Mouse (Mus musculus) kidney, adult 11 months (tissue): ENCODE data around the gene Ncbp3.

Experiments
- DNase-seq: peaks from one replicate; pipeline ENCODE4 v3.0.0; 2022

The Ncbp3 gene

DNA sequence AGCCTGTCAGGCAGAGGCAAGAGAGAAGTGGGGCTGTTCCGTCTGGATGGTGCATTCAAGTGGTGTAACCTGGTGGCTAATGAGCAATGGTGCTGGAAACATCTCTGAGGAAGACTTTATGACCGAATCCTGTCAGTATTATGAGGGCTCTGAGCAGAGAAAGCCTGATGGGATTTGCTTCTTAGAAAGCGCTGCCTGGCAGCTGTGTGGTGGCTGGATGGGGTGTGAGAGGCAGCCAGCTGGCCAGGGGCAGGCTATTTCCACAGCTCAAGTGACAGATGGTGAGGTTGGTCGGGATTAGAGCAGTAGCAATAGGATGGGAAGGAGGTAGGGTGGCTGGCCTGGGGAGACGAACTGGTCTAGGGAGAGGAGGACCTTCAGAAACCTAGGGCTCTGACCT, 16.0 kb upstream of the Ncbp3 start:
- DNase-seq = no peak

DNA sequence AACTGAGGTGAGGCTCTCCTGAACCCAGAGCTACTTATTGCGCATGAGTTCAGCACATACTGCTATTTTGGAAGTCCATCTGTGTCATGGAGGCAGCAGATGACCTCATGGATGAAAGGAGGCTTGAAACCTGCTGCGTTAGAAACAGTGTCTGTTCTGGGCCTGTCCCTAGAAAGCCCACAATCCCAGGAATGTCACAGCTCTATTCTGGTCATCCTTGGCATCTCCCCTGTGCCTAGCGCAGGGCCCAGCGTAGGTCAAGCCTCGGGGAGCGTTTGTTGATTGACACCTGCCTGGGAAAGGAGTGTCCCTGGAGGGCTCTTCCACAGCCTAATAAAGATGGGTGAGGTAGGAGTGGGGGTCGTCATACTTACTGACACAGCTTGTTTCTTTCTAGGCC, 11.5 kb upstream of the Ncbp3 start:
- DNase-seq = no peak

DNA sequence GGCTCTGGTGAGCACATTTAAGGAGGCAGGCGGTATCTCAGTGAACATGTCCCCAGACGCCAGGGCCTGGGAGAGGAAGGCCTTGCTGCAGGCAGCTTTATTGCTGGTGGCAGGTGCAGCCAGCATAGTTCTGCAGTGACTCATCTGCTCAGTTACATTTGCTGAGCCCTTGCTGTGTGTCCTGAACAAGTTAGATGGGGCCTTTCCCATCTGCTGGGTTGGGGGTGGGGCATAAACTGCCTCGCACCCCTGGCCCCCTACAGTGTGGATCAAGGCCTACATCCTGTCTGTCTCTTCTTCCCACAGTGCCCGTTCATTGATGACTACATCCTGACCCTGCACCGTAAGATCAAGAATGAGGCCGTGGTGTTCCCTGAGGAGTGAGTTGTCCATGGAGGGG, 10.7 kb upstream of the Ncbp3 start:
- DNase-seq = no peak

DNA sequence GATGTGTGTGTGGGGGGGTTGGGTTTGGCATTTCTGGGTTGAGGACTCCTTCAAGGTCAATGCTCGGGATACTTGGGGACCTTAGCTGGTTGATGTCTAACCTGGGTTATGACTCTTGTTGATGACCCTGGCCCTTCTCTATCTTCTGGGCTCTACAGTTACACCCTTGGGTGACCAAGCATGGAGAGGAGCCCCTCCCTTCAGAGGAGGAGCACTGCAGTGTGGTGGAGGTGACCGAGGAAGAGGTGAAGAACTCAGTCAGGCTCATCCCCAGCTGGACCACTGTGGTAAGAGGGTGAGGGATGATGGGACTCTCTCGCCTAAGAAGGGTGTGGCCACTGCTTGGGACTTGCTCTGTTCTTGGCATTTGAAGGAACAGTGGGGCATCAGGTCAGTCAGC, 9.9 kb upstream of the Ncbp3 start:
- DNase-seq = peak; percentile 39

DNA sequence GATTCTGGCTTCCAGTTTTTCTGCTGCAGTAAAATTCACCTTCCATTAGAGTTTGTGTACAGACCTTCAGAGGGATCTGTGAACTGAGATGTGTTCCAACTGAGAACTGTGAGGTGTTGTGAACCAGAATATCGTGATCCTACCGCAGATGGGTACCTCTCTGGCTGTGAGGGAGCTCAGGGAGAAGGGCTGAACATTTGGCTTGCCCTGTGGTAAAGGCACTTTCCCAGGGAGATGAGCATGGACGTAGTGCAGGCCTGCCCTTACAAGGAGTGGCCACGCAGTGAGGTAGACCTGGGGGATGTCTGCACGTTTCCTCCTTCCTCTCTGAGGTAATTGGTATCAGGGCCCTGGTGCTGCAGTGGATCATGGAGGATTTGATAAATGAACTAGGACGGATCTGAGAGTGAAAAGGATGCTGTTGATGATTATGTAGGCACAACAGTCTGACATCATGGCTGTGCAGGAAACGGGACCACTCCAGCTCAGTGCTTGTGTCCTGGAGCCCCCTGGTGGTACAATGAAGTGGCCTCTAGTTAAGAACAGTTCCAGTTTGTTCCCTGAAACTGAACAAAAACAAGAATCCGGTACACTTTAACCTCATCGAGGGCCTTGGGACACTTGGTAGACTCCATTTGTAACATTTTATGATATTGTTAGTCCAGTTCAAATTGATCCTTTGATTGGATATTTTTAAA, 8.3 kb upstream of the Ncbp3 start:
- DNase-seq = no peak

DNA sequence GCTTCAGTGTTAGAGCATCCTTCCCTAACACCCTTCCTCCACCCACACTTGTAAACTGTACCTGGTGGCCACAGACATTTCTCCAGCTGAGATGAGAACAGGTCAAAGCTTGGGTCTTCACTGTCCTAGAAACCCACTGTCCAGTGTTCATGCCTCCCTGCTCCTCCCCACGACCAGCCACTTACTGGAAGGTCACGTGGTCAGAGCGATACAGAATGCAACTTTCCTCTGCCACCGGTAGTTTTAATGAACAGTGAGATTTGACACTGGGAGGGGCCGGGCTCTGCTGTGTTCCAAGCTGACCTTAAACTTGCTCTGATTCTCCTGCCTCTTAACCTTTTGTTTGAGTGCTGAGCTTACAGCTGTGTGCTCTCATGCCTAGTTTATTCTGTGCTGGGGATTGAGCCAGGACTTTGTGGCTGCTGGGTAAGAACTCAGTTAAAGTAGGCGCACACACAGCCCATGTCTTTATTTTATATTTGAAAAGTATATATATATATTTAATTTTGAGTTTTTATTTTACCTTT, 3.3 kb upstream of the Ncbp3 start:
- no peak for DNase-seq

DNA sequence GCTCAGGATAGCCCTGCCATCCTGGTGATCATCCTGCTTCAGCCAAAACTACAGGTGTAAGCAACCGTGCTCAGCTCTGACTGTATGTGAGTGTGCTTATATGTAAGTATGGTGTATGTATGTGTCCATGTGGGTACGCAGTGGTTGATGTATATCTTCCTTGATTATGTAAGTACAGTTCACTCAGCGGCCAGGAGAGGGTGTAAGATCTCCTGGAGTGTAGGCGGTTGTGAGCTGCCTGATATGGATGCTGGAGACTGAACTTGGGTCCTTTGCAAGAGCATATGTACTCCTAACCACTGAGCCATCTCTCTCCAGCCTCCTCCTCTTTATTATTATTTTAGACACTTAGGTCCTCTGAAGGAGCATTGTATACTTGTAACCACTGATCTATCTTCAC, 2.8 kb upstream of the Ncbp3 start:
- no peak for DNase-seq

DNA sequence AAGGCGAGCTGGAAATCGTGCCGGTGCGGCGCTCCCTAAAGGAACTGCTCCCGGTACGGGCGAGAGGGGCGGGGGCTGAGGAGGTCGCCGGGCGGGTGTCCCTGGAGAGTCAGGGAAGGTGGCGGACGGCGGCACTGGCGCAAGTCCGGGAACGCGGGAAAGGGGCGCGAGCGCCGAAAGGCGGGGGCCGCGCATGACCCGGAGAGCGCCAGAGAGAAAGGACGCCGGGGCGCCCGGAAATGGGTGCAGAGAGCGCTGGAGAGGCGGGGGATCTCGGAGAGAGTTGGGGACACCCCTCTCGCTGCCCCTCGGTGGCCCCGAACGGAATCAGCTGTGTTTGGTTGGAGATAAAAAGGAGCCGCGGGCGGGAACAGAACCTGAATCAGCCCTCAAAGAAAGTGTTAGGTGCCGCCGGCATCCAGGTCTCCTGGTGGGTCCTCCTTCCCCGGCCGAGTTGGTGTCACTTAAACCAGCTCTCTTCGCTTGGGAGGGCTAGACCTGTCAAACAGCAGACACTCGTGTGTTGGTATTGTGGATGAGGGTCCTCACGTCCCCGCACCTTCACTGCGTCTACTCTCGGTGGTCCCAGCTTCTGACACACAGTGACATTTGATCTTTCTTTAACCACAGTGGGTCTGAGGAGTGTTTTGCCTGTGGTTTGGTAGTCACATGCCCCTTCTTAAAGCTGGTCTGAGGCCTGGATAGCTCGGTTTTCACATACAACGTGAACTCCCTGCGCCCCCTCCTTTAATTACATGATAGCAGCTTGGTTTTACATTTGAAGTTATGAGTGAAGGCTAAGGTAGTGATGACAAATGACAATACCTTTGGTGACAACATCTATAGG, 670 bp downstream of the Ncbp3 start:
- DNase-seq = no peak

DNA sequence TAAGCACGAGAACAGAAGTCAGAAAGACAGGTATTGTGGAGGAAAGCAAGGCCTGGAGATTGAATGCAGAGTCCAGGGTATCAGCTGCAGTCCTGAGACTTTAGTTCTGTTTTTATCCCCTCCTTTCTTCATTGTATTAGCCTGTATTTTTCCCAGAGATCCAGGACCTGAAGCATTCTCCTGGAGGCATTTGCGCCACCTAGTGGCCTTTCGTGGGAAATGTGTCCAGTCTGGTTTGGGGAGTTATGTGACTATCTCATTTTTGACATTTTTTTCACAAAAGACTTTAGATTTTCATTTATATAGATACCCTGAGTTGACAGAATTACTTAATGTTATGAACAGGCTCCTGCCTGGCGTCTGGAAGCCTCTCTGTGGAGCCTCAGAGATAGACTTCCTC, 1.8 kb downstream of the Ncbp3 start:
- peak; percentile 50 for DNase-seq

DNA sequence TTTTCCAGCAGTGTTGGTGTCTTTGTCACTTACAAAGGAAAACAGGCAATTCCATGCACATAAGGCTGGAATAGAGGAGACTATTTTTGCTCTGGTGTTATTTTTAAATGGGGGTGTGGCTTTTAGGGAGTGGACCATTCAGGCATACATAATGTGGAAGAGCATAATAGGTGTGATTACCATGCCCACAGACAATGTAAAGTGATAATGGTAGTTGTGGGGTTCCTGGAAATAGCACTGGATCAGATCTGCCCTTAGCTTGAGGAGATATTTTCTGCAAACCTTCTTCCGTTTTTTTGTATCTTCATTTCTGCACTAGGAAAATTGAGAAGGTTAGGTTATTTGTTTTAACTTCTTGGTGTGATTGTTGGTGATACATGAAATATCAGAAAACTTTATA, 5.2 kb downstream of the Ncbp3 start:
- DNase-seq = no peak

DNA sequence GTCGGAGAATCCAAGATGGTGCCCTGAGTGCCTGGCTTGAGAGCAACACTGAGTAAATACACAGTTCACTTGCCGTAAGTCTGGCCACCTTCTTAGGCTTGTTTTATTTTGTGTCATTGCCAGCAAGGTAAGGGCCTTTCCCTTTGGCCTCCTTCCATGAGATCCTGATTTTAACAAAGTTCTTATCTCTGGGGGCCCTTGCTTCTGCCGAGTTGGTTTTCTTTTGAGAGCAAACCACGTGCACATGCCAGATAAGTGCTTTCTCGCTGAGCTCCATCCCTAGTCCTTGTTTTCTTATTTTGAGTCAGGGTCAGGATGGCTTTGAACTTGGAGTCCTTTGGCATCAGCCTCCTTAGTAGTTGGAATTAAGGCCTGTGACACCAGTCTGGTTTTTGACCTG, 10.1 kb downstream of the Ncbp3 start:
- DNase-seq = no peak

DNA sequence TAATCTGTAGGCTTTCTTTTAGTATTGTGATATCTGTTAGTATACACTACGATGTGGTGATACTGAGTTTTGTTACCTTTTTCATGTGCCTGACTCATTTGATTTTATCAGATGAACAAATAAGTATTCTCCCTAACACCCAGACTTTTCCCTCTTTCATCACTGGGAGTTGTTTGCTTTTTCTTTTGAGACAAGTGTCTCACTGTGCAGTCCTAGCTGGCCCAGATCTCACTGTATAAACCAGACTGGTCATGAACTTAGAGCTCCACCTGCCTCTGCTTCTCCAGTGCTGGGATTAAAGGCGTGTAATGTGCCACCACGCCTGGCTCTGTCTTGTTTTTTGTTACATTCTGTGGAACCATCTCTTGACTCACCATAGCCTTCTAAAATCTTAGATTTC, 12.0 kb downstream of the Ncbp3 start:
- no peak for DNase-seq

DNA sequence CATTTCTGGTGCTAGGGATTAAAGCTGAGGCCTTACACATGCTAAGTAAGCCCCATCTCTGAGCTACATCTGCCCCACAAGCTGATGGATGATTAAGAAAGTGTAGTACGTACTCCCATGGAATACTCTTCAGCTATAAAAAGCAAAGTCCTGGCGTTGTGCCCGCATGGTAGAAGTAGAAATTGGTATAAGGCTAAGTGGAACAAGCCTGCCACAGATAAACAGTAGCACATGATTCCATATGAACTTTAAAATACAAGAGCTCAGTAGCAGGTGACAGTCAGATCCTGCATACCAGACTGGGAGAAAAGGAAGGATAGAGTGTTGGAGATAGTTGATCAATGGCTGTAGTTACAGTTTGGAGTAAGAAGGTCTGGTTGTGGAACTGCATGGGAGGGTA, 13.8 kb downstream of the Ncbp3 start:
- no peak for DNase-seq

DNA sequence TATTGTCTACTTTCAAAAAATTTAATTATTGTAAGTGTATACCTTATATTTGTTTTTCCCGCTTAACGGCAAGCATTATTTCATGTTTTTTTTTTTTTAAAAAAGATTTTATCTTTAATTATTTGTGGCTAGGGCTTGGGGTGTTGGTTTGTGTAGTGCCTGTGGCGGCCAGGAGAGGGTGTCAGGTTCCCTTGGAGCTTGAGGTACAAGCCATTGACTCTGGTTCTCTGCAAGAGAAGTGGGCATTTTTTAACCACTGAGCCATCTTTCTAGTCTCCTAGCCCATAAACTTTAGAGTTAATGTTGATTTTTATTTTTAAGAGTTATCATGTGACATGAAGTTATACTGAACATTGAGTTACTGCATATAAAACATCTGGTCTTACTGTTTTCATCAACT, 24.3 kb downstream of the Ncbp3 start:
- no peak for DNase-seq

DNA sequence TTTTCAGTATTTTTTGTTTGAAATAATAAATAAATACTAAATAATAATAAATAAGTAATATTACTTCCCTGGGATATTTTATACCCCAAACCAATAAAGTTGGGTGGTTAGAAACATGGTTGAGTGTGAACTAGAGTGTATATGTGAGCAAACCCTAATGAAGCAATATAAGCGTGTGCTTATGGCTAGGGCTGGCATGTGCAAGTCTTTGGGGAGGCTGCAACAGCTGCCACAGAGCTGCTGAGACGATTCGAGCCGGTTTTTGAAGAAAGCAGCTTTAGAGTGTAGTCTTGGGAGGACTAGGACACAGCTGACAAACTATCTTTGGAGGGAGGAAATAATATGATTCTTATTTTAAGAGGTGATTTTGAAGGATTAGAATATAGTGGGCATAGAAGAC, 28.7 kb downstream of the Ncbp3 start:
- DNase-seq = no peak

DNA sequence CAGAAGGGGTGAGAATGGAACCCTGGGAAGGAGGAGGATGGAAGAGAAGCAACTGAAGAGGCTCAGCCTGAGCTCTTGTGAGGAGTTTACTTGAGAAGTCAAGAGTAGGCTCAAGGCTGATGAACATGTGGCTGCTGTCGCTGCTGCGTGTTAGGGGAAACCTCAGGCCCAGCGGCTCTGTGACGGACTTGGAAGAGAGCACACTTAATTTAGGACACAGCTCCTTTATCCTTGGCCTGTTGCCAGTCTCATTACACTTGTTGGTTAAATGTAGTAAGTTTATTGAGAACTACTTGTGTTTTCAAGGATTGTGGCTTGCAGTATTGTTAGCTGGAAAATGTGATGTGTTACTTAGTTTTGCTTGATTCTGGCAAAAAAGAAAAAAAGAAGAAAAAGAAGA, 29.1 kb downstream of the Ncbp3 start:
- DNase-seq = no peak

DNA sequence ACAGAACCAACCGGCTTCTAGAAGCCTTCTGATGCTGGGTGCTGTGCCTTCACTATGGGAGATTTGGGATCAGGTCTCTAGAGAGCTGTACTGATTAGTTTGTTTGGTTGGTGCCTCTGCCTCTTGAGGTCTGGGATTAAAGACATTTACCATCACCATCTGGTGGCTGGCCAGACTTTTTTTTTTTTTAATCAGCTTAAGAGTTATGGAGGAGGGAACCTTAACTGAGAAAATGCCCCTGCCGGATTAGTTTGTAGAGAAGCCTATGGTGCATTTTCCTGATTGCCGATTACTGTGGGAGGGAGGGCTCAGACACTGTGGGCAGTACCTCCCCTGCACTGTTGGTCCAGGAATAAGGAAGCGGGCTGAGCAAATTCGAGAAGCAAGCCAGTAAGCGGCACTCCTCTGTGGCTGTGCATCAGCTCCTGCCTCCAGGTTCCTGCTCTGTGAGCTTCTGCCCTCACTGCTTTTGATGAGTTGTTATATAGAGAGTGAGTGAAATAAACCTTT, 29.7 kb downstream of the Ncbp3 start:
- DNase-seq = no peak

DNA sequence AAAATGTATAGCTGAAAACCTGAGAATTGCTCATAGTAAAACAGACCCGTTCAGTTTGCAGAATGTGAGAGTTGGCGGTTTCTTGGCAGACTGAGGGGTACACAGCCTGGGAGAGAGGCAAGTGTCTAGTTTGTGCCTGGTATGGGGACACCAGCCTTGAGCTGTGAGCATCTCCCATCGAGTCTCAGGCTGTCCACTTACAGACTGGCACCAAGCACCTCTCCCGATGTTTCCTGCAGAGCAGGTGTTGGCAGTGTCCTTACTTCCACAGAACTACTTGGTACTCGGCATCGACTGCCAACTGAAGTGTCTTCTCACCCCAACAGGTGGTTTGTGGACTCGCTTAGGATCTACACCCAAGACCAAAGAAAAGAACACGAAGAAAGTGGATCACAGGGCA, 31.0 kb downstream of the Ncbp3 start:
- no peak for DNase-seq

DNA sequence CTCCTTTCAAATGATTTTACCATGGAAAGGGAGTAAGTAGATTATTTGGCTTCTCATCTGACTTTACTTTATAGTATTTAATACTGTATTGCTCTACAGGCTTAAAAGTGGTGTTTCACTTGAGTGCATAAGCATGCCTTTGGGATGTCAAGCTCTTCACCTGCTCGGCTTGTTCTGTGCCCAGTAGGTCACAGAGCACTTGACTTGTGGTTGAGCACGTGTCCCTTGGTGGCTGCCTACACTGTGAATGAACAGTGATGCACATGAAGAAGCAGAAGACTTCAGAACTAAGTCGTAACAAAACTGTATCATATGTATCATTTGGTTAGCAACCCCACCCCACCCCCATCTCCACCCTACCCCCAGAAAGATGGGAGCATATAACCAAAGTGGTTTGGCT, 32.7 kb downstream of the Ncbp3 start:
- DNase-seq = peak; percentile 51

DNA sequence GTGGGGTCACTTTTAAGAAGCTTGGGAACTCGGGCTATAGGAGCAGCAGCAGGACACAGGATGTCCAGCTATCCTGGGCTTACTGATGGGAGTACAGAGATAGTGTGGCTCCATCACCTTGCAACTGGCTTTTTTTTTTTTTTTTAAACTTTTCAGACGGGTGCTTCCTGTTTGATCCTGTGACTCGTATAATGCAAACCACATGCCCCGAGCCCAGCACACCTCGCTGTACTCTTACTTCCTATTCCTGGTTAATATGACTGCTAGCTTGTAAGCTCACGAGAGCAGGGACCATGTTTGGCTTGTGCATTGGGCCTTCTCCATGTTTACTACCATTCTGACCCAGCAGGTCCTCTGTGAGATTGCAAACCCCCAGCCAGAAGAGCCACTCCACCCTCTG, 36.7 kb downstream of the Ncbp3 start:
- DNase-seq = no peak

DNA sequence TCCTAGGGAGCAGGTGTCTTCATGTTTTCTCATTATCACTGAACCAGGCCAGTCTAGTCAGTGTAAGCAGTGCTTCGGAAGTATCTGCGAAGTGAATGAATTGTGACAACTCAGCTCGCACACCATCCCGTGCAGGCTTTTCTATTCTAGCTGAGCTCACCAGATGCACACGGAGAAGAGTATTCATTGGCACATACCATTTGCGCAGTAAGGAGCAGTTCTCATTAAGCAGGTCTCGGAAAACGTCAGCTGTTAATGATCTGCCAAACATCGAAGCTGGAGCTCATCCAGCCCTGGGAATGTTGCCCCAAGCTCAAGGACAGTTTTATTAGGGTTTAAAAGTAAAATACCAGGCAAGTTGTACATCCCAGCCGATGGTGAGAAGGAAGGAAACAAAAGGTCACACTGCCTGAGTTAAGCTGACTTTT, 37.2 kb downstream of the Ncbp3 start:
- DNase-seq = peak; percentile 91

DNA sequence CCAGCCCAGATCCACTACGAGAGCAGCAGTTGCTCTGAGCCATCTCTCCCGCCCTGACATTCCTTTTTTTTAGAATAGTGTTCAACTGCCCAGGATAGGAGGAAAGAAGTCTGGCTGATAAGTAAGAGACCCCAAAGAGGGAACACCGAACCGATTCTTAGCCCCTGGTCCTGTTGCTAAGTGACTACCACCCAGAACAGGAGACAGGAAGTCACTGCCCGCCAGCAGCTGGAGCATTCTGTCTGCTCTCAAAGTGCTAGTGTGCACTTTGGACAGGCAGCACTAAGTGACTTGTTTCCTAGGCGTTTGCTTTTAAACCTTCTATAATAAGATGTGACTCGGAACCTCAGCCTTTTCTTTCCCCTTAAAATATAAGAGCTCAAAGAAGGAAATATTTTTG, 37.8 kb downstream of the Ncbp3 start:
- peak; percentile 36 for DNase-seq

DNA sequence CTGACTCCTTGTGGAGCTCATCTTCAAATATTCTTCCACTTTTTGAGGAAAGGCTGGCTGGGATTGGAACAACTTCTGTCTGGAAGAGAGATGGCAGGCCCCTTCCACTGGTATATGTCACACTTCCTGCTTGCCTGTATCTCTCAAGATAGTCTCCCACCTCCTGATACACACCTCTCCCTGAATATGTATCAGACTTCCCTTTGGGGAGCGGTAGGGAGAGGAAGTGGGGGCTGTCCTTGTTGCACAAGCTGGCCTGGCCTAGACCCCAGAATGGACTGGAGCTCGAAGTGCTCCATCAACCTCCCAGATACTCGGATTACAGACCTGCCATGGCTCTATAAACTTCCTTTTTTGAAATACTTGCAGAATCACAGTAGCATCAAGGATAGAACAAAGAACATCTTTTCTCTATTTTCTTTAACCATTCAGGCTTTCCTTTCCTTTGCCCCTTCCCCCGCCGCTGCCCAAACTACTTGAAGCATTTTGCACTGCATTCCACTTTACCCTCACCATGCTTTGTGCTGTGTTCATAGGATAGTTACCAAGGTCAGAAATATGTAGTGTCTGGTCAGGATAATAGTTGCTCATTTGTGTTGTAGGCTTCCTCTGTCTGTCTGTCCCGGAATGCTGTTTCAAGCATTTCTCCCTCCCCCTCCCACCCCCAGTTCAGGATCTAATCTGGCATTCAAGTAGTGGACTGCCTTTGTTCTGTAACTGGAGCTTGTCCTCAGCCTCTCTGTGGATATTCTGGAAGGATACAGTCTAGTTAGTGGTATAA, 40.3 kb downstream of the Ncbp3 start:
- no peak for DNase-seq
